Mouse (Mus musculus) liver, embryonic 13.5 days (tissue): ENCODE measurements at regions not wholly inside any gene's neighbourhood (a gene's known extent, or its start where the extent isn't known, plus 50 kb on each side); places are given as distances from the start of the nearest gene placed in this dataset.

ENCODE experiments used
- ATAC-seq: fragments of 200-750 bp; cut with Nextera tagmentation; 2 replicates; pipeline ENCODE4 v1.8.0; 2017; ENCODE audit warnings: low read depth, mild to moderate bottlenecking, moderate number of reproducible peaks, moderate library complexity
- DNase-seq: peaks from one replicate; pipeline ENCODE4 v3.0.0; 2022
- H3K27ac ChIP-seq: fragments of 300-500 bp; sonication (generic); 2 replicates; pipeline ENCODE4 v1.5.1; 2015; ENCODE audit warnings: moderate library complexity, mild to moderate bottlenecking, inconsistent platforms
- H3K27me3 ChIP-seq: fragments of 300-500 bp; sonication (generic); 2 replicates; pipeline ENCODE4 v1.6.1; 2015; ENCODE audit warnings: mild to moderate bottlenecking, inconsistent platforms
- H3K36me3 ChIP-seq: fragments of 300-500 bp; sonication (generic); 2 replicates; pipeline ENCODE4 v1.6.1; 2015; ENCODE audit warnings: mild to moderate bottlenecking, inconsistent platforms
- H3K4me1 ChIP-seq: fragments of 300-500 bp; sonication (generic); replicated peaks from 2 replicates; pipeline ENCODE4 v1.6.1; 2015; ENCODE audit warnings: inconsistent platforms
- H3K4me2 ChIP-seq: fragments of 300-500 bp; sonication (generic); 2 replicates; pipeline ENCODE4 v1.6.1; 2015; ENCODE audit warnings: inconsistent platforms, mild to moderate bottlenecking, moderate library complexity
- H3K4me3 ChIP-seq: fragments of 300-500 bp; sonication (generic); replicated peaks from 2 replicates; pipeline ENCODE4 v1.5.1; 2015; ENCODE audit warnings: mild to moderate bottlenecking, inconsistent platforms
- H3K9ac ChIP-seq: fragments of 300-500 bp; sonication (generic); 2 replicates; pipeline ENCODE4 v1.6.1; 2015; ENCODE audit warnings: mild to moderate bottlenecking, inconsistent platforms
- H3K9me3 ChIP-seq: fragments of 300-500 bp; sonication (generic); replicated peaks from 2 replicates; pipeline ENCODE4 v1.6.1; 2016; ENCODE audit warnings: inconsistent platforms
- WGBS: fragments of 180-500 bp; shearing (Covaris S2); methylation state at CpG from one replicate; pipeline ENCODE4 v1.1.7; 2015; ENCODE audit not compliant: insufficient replicate concordance; 5-methylcytosine and 5-hydroxymethylcytosine counted together

GRCm38 (mm10) chrX:166971721-166972120, 237.4 kb downstream of the Tmsb4x start:
- H3K4me2 ChIP-seq = no peak overlapping the region
- no peak overlapping the region for H3K4me3 ChIP-seq
- H3K4me1 ChIP-seq = no peaks in the 10 kb centered on the region
- no peaks in the 10 kb centered on the region for H3K36me3 ChIP-seq
- DNase-seq (no peak), ATAC-seq (no peak)
- no peak overlapping the region for H3K9ac ChIP-seq
- no peaks in the 10 kb centered on the region for H3K9me3 ChIP-seq
- no peak overlapping the region for H3K27ac ChIP-seq
- no peaks in the 10 kb centered on the region for H3K27me3 ChIP-seq
- WGBS = 50% methylated on average over 1 of the region's 1 CpGs

GRCm38 (mm10) chrX:166964656-166965582, 244.2 kb downstream of the Tmsb4x start:
- Histone ChIP-seq H3K36me3 (no peaks in the 10 kb centered on the region), H3K4me3 (no peak overlapping the region), H3K9ac (no peak overlapping the region), H3K4me1 (no peaks in the 10 kb centered on the region), H3K27ac (no peak overlapping the region), H3K4me2 (no peak overlapping the region), H3K27me3 (no peaks in the 10 kb centered on the region), H3K9me3 (no peaks in the 10 kb centered on the region)
- DNase-seq (no peak), ATAC-seq (no peak)
- 62% methylated on average over 7 of the region's 7 CpGs for WGBS

- Histone ChIP-seq H3K4me3 (no peak overlapping the region), H3K27me3 (no peaks in the 10 kb centered on the region), H3K4me2 (no peak overlapping the region), H3K27ac (no peak overlapping the region), H3K9me3 (no peaks in the 10 kb centered on the region), H3K36me3 (no peaks in the 10 kb centered on the region), H3K9ac (no peak overlapping the region), H3K4me1 (no peaks in the 10 kb centered on the region)
- WGBS = 44% methylated on average over 14 of the region's 14 CpGs
- ATAC-seq (no peak), DNase-seq (no peak)
These were observed 256.5 kb downstream of the Tmsb4x start for GRCm38 (mm10) chrX:166952528-166953189.

GRCm38 (mm10) chrX:166951011-166951410, 258.1 kb downstream of the Tmsb4x start:
- ATAC-seq = no peak
- Histone ChIP-seq H3K9ac (no peak overlapping the region), H3K4me2 (no peak overlapping the region), H3K9me3 (no peaks in the 10 kb centered on the region), H3K4me1 (no peaks in the 10 kb centered on the region), H3K27ac (no peak overlapping the region), H3K27me3 (no peaks in the 10 kb centered on the region), H3K36me3 (no peaks in the 10 kb centered on the region), H3K4me3 (no peak overlapping the region)
- WGBS = 76% methylated on average over 6 of the region's 6 CpGs
- DNase-seq = no peak

- H3K27me3 ChIP-seq = no peaks in the 10 kb centered on the region
- no peak overlapping the region for H3K27ac ChIP-seq
- no peaks in the 10 kb centered on the region for H3K36me3 ChIP-seq
- H3K4me1 ChIP-seq = no peaks in the 10 kb centered on the region
- ATAC-seq (no peak), DNase-seq (no peak)
- no peak overlapping the region for H3K4me2 ChIP-seq
- WGBS = 48% methylated on average over 1 of the region's 1 CpGs
- no peak overlapping the region for H3K4me3 ChIP-seq
- H3K9ac ChIP-seq = no peak overlapping the region
- no peaks in the 10 kb centered on the region for H3K9me3 ChIP-seq
These were observed 263.2 kb downstream of the Tmsb4x start for GRCm38 (mm10) chrX:166945915-166946314.

- H3K27ac ChIP-seq = no peak overlapping the region
- H3K27me3 ChIP-seq = no peaks in the 10 kb centered on the region
- H3K9me3 ChIP-seq = no peaks in the 10 kb centered on the region
- H3K4me3 ChIP-seq = no peak overlapping the region
- H3K4me1 ChIP-seq = no peaks in the 10 kb centered on the region
- H3K4me2 ChIP-seq = no peak overlapping the region
- H3K9ac ChIP-seq = no peak overlapping the region
- H3K36me3 ChIP-seq = no peaks in the 10 kb centered on the region
- ATAC-seq = no peak
- no peak for DNase-seq
- WGBS = 61% methylated on average over 1 of the region's 1 CpGs
These were observed 263.6 kb downstream of the Tmsb4x start for GRCm38 (mm10) chrX:166945476-166945875.

- Histone ChIP-seq H3K9me3 (no peaks in the 10 kb centered on the region), H3K27me3 (no peaks in the 10 kb centered on the region), H3K36me3 (no peaks in the 10 kb centered on the region), H3K27ac (no peak overlapping the region), H3K4me2 (no peak overlapping the region), H3K4me1 (no peaks in the 10 kb centered on the region), H3K9ac (no peak overlapping the region), H3K4me3 (no peak overlapping the region)
- no peak for ATAC-seq
- 69% methylated on average over 2 of the region's 2 CpGs for WGBS
- DNase-seq = no peak
These were observed 275.3 kb downstream of the Tmsb4x start for GRCm38 (mm10) chrX:166933766-166934165.

- DNase-seq = no peak
- no peak for ATAC-seq
- no peak overlapping the region for H3K4me2 ChIP-seq
These were observed 276.6 kb downstream of the Tmsb4x start for GRCm38 (mm10) chrX:166932472-166932871.

GRCm38 (mm10) chrX:166931048-166931447, 278.1 kb downstream of the Tmsb4x start:
- DNase-seq = no peak
- Histone ChIP-seq H3K27ac (no peak overlapping the region), H3K27me3 (no peaks in the 10 kb centered on the region), H3K9me3 (no peaks in the 10 kb centered on the region), H3K4me3 (no peak overlapping the region), H3K4me1 (no peaks in the 10 kb centered on the region), H3K4me2 (no peak overlapping the region), H3K9ac (no peak overlapping the region), H3K36me3 (no peaks in the 10 kb centered on the region)
- ATAC-seq = no peak
- 37% methylated on average over 4 of the region's 4 CpGs for WGBS

More at GRCm38 (mm10) chrX:166932472-166932871, 276.6 kb downstream of the Tmsb4x start:
- Histone ChIP-seq H3K4me1 (no peaks in the 10 kb centered on the region), H3K9ac (no peak overlapping the region), H3K36me3 (no peaks in the 10 kb centered on the region), H3K4me3 (no peak overlapping the region), H3K9me3 (no peaks in the 10 kb centered on the region), H3K27ac (no peak overlapping the region), H3K27me3 (no peaks in the 10 kb centered on the region)

- Histone ChIP-seq H3K27ac (no peak overlapping the region), H3K9ac (no peak overlapping the region), H3K4me3 (no peak overlapping the region), H3K9me3 (no peaks in the 10 kb centered on the region), H3K36me3 (no peaks in the 10 kb centered on the region), H3K27me3 (no peaks in the 10 kb centered on the region), H3K4me2 (no peak overlapping the region), H3K4me1 (no peaks in the 10 kb centered on the region)
- ATAC-seq = no peak
- no peak for DNase-seq
- WGBS = 65% methylated on average over 6 of the region's 6 CpGs
These were observed 279.2 kb downstream of the Tmsb4x start for GRCm38 (mm10) chrX:166929716-166930420.

GRCm38 (mm10) chrX:166915356-166915953, 293.7 kb downstream of the Tmsb4x start:
- Histone ChIP-seq H3K4me1 (no peaks in the 10 kb centered on the region), H3K4me3 (no peak overlapping the region), H3K9me3 (no peaks in the 10 kb centered on the region), H3K36me3 (no peaks in the 10 kb centered on the region), H3K27me3 (no peaks in the 10 kb centered on the region), H3K4me2 (no peak overlapping the region), H3K27ac (no peak overlapping the region), H3K9ac (no peak overlapping the region)
- DNase-seq (no peak), ATAC-seq (no peak)
- WGBS = 32% methylated on average over 2 of the region's 2 CpGs
